In genomic region chr1:52233143-52233713, GRCm38 (mm10) we compare ENCODE assay signal across 8 mouse cellular contexts. TPM values are rescaled to one million over a fixed set of nuclear protein-coding genes. Genes with fewer than 3 reads are reported as not detected.
DNase-seq lines count a peak whose midpoint lies in the region; ATAC-seq and TF ChIP-seq lines count a peak whose summit lies in the region.

Gene Gls (minus strand): TSS chr1:52233232.

- no peak for TF ChIP-seq CTCF in lung, adult 2 months (IDR thresholded peaks at IDR 0.05; ENCODE audit: insufficient read depth, low read length)

- in situ Hi-C loops in ES-E14 (cut with MboI; ENCODE audit: low sequenced_read_pairs in 2 of 2, unreplicated experiment in 2 of 2), result no loop called here

- H3K4me2 ChIP-seq in forebrain, embryonic 15.5 days (replicated peaks), result peak within 1 kb of the TSS; percentile 57

- under 1% methylated on average over 46 of the region's 46 CpGs for whole genome bisulfite sequencing in forebrain, embryonic 15.5 days
- WGBS in lung, adult 2 months, result under 1% methylated on average over 46 of the region's 46 CpGs

- peaks cover 0 to 7% of the 10 kb centered on the region in 2 experiments; a peak in 2 of 4 replicates for H3K4me1 ChIP-seq in ES-E14 (ENCODE audit: control insufficient read depth in 2 of 2, insufficient read depth in 2 of 2, low read length in 2 of 2, poor library complexity in 1 of 2)
- H3K4me1 ChIP-seq in forebrain, embryonic 15.5 days, result peaks cover 23% of the 10 kb centered on the region
- peaks cover 3% of the 10 kb centered on the region for H3K4me1 ChIP-seq in lung, adult 2 months (ENCODE audit: control insufficient read depth, insufficient read depth, low read length)

- no peaks in the 10 kb centered on the region for H3K27me3 ChIP-seq in forebrain, embryonic 15.5 days

- H3K4me3 ChIP-seq in ES-E14 (ENCODE audit: insufficient read depth in 1 of 2, low read depth in 1 of 2, low read length in 2 of 2, poor library complexity in 1 of 2, severe bottlenecking in 1 of 2), result peak within 1 kb of the TSS; percentile 86 to 96
- H3K4me3 ChIP-seq in forebrain, embryonic 15.5 days, result peak within 1 kb of the TSS; percentile 89
- peak within 1 kb of the TSS; percentile 87 for H3K4me3 ChIP-seq in lung, adult 2 months (replicated peaks; ENCODE audit: extremely low read depth, low read depth, low read length)

- ATAC-seq in forebrain, embryonic 15.5 days (replicated peaks), result peak; percentile 100
- peak; percentile 98 for ATAC-seq in neutrophil, adult 5-6 weeks (ENCODE audit: extremely low read depth, insufficient number of reproducible peaks, low FRiP score, poor library complexity, severe bottlenecking)

- H3K9ac ChIP-seq in ES-E14 (ENCODE audit: insufficient read depth, low read depth, low read length, poor library complexity, severe bottlenecking), result peak within 1 kb of the TSS; percentile 90
- H3K9ac ChIP-seq in forebrain, embryonic 15.5 days (replicated peaks), result peak within 1 kb of the TSS; percentile 93

- DNase-seq in ES-E14 (ENCODE audit: low read depth, low spot score), result peak; percentile 94
- peak; percentile 99 for DNase-seq in cerebellum, adult 11-12 months
- DNase-seq in heart, postnatal 25 days (ENCODE audit: low spot score), result peak; percentile 97
- peak; percentile 96 to 98 for DNase-seq in layer of hippocampus, adult 18-20 months (ENCODE audit: low spot score in 2 of 2)
- peak; percentile 95 for DNase-seq in lung, adult 2 months
- peak; percentile 95 to 97 for DNase-seq in thymus, adult 18-20 months

- H3K36me3 ChIP-seq in ES-E14 (ENCODE audit: control insufficient read depth, insufficient read depth, low read length, poor library complexity, severe bottlenecking), result no peaks in the 10 kb centered on the region
- H3K36me3 ChIP-seq in forebrain, embryonic 15.5 days, result no peaks in the 10 kb centered on the region

- H3K27ac ChIP-seq in ES-E14 (ENCODE audit: insufficient read depth, low read depth, low read length, poor library complexity, severe bottlenecking), result peak within 1 kb of the TSS; percentile 66
- H3K27ac ChIP-seq in forebrain, embryonic 15.5 days (replicated peaks), result peak within 1 kb of the TSS; percentile 97

- TF ChIP-seq POLR2A in lung, adult 2 months (IDR thresholded peaks at IDR 0.05; ENCODE audit: borderline replicate concordance, extremely low read depth, low read depth, low read length), result peak; percentile 96

- no peaks in the 10 kb centered on the region for H3K9me3 ChIP-seq in ES-E14 (ENCODE audit: control insufficient read depth, insufficient read depth, low read depth, low read length)
- H3K9me3 ChIP-seq in forebrain, embryonic 15.5 days, result no peaks in the 10 kb centered on the region

- intact Hi-C loops in heart, postnatal 25 days (cut with DNase I), result loop anchor here (5.0 kb wide), 2 partner anchors 56 to 259 kb away; no protein-coding TSS in a partner anchor

TF ChIP-seq in ES-E14, 5 proteins besides CTCF, POLR2A, EP300 and RAD21:
- TF ChIP-seq ZNF384 (IDR thresholded peaks at IDR 0.05; ENCODE audit: low read depth, low read length) (no peak), HCFC1 (IDR thresholded peaks at IDR 0.05; ENCODE audit: borderline replicate concordance, insufficient read depth, low read length) (0 out of 2 replicates have a peak, but pooled peaks have one; percentile 15), MAFK (IDR thresholded peaks at IDR 0.05; ENCODE audit: insufficient read depth, low read depth, low read length) (no peak), CHD2 (IDR thresholded peaks at IDR 0.05; ENCODE audit: low read depth, low read length) (peak; percentile 63; the same call in 1 of the 2 replicates), ZC3H11A (IDR thresholded peaks at IDR 0.05; ENCODE audit: borderline replicate concordance, low read depth, low read length) (no peak)

RNA-seq across cellular contexts. Expression of gene Gls, which starts in this region (rescaled TPM):
- 76.8 and 91.2 TPM in 2 replicates for total RNA-seq in ES-E14 (2012; rRNA removed)
- 35.4 and 37.1 TPM in 2 replicates for polyA plus RNA-seq in forebrain, embryonic 15.5 days (2015; fragmentation: Nextera tagmentation; extraction: Ambion mirVana)
- total RNA-seq in heart, postnatal 25 days (2021), result 100 to 1,000 TPM in 1 of 2 experiments, 10 to 100 TPM in 1; 80.4 to 106 TPM
- total RNA-seq in layer of hippocampus, adult 18-20 months (2021), result 100 to 1,000 TPM; 367 to 371 TPM
- 11.1 and 20.0 TPM in 2 replicates for polyA plus RNA-seq in lung, adult 2 months (2012; rRNA removed)
- total RNA-seq in neutrophil, adult 5-6 weeks (2017), result 254 and 296 TPM in 2 replicates

Comparison
In these comparisons a context has a peak if more than half of its experiments do, and no peak if none do; other contexts are left out.
1. Peak in every context shown above with its lines: DNase-seq, ATAC-seq, H3K4me3 ChIP-seq and H3K27ac ChIP-seq.